Mouse (Mus musculus): ENCODE measurements around the gene Cdk19. TPM values are rescaled to one million over a fixed set of nuclear protein-coding genes. Genes with fewer than 3 reads are reported as not detected.

The Cdk19 gene
- polyA plus RNA-seq, 1 experiment from 2014 or later = 12.0 TPM

DNA sequence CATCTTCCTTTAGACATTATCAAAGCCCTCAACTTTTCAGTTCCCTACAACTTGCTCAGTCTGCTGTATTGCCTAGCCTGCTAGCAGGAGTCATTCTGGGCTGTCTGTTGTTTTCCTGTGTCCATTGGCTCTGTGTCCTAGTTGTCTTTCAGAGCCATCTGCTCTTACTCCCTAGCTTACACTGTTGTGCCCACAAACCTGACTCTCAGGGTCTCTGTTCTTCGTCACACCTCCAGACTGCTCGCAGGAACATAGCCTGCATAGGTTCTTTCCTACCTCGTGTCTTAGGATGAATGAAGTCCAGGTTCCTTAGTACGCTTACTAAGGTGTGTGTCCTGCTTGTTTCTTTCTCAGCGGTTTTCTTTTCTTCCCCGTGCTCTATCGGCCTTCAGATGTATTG is 35.5 kb downstream of the Cdk19 start:
- no peaks in the 10 kb centered on the region for H3K27me3 ChIP-seq
- ATAC-seq (ENCODE audit: low FRiP score, low read depth) = no peak
- 89% methylated on average over 7 of the region's 7 CpGs for WGBS
- no peak overlapping the region for H3K4me2 ChIP-seq (replicated peaks)
- no peaks in the 10 kb centered on the region for H3K9me3 ChIP-seq
- peaks cover 24% of the 10 kb centered on the region for H3K4me1 ChIP-seq
- no peak overlapping the region for H3K27ac ChIP-seq (replicated peaks)
- H3K9ac ChIP-seq (replicated peaks) = no peak overlapping the region
- H3K36me3 ChIP-seq = no peaks in the 10 kb centered on the region
- H3K4me3 ChIP-seq = no peak overlapping the region

DNA sequence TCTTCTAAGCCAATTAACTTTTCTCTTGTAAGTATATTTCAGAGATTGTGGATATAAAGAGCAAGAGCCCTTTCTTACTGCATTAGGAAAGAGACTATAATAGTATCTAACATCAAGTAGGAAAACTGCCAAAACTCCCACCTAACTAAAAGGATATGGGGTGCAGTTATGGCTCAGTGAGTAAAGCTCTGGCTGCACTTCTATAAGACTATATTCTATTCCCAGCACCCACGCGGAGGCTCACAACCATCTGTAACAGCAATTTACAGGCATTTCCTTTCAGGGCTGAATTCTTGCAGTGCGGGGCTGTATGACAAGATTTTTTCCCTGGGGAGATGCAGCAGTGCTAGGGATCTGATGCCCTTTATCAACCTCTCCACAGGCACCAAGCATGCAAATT is 36.9 kb downstream of the Cdk19 start:
- 74% methylated on average over 3 of the region's 3 CpGs for WGBS
- H3K9me3 ChIP-seq = no peaks in the 10 kb centered on the region
- no peaks in the 10 kb centered on the region for H3K36me3 ChIP-seq
- no peak overlapping the region for H3K27ac ChIP-seq (replicated peaks)
- H3K9ac ChIP-seq (replicated peaks) = no peak overlapping the region
- H3K4me3 ChIP-seq = no peak overlapping the region
- ATAC-seq (ENCODE audit: low FRiP score, low read depth) = no peak
- no peaks in the 10 kb centered on the region for H3K27me3 ChIP-seq
- H3K4me1 ChIP-seq = peaks cover 27% of the 10 kb centered on the region
- no peak overlapping the region for H3K4me2 ChIP-seq (replicated peaks)

DNA sequence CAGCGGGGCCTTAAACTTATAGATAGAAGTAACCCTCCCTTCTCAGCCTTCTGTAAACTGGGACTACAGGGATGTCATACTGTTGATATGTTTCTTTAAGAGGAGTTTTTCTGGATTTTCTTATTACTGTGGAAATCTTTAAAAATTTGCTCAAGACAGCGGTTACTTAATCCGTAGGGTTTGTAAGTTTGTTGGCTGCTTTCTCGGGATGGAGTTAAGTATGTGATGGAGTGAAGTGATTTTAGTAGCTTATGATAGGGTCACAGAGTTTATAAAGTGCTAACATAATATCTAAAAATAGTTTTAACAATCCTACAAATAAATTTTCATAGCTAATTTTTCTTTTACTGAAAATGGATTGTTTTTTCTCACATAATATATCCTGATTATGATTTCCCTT is 38.9 kb downstream of the Cdk19 start:
- no peak overlapping the region for H3K4me3 ChIP-seq
- WGBS = 95% methylated on average over 4 of the region's 4 CpGs
- no peaks in the 10 kb centered on the region for H3K36me3 ChIP-seq
- no peak for ATAC-seq (ENCODE audit: low FRiP score, low read depth)
- H3K9ac ChIP-seq (replicated peaks) = no peak overlapping the region
- H3K27ac ChIP-seq (replicated peaks) = no peak overlapping the region
- H3K4me2 ChIP-seq (replicated peaks) = no peak overlapping the region
- no peaks in the 10 kb centered on the region for H3K27me3 ChIP-seq
- no peaks in the 10 kb centered on the region for H3K9me3 ChIP-seq
- peaks cover 14% of the 10 kb centered on the region; the same call in 1 of the 2 replicates for H3K4me1 ChIP-seq

DNA sequence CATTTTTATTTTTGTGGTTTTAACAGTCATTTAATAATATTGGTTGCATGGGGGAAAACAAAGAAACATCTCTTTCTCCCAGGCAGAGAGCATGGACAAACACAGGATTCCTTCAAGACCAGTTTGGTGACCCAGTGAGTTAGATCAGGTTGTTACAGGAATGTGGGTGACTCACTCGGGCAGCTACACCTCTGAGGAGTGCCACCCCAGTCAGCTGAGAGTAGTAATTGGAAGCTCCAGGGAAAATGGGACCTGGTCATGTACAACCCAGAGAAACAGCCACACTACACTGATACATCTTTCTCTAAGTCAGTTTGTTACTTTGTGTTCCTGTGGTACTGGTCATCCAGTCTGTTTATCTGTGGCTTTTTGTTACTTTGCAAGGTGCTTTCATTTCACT is 40.3 kb downstream of the Cdk19 start:
- Histone ChIP-seq H3K9ac (replicated peaks) (no peak overlapping the region), H3K27ac (replicated peaks) (no peak overlapping the region), H3K4me2 (replicated peaks) (no peak overlapping the region), H3K4me1 (peaks cover 14% of the 10 kb centered on the region; the same call in 1 of the 2 replicates), H3K4me3 (no peak overlapping the region), H3K36me3 (no peaks in the 10 kb centered on the region), H3K27me3 (no peaks in the 10 kb centered on the region), H3K9me3 (no peaks in the 10 kb centered on the region)
- WGBS = 84% methylated on average over 1 of the region's 1 CpGs
- no peak for ATAC-seq (ENCODE audit: low FRiP score, low read depth)

DNA sequence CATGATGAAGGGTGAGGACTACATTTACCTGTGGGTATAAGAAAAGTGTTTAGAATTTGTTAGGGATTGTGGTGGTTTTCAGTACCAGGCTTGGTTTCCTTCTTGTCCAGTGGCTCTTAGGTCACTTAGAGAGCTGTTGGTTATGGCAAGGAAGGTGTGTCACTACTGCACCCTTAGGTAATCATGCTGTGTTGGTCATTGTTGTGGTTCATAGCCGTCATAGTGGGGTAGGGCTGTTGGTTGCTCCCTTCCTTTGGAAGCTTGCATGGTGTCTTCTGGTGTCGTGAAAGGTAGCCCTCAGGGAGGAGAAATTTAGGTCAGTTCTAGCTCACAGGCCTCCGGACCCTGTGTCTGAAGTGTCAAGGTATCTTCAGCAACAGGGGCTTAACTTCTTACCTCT is 46.0 kb downstream of the Cdk19 start:
- H3K4me2 ChIP-seq (replicated peaks) = no peak overlapping the region
- ATAC-seq (ENCODE audit: low FRiP score, low read depth) = no peak
- no peak overlapping the region for H3K4me3 ChIP-seq
- 91% methylated on average over 3 of the region's 3 CpGs for WGBS
- no peak overlapping the region for H3K9ac ChIP-seq (replicated peaks)
- H3K4me1 ChIP-seq = peaks cover 8% of the 10 kb centered on the region; the same call in 1 of the 2 replicates
- no peak overlapping the region for H3K27ac ChIP-seq (replicated peaks)
- no peaks in the 10 kb centered on the region for H3K9me3 ChIP-seq
- H3K36me3 ChIP-seq = no peaks in the 10 kb centered on the region
- H3K27me3 ChIP-seq = no peaks in the 10 kb centered on the region

DNA sequence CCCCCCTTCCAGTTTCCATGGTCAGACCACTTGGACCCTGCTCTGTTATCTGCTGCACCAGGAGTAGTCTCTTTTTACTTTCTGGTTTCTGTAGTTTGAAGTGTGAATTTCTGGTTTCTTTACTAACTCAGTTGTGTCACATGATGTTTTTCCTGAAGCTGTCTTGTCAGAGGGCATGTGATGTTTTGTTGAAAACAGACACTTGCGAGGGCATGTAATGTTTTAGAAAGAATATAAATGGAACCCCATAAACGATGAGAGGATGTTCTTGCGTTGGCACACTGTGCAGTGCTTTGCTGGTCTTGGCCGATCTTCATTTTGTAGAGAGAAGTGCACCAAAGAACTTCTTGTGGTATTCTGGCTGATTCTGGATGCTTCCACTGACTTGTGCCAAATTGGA is 46.8 kb downstream of the Cdk19 start:
- H3K9ac ChIP-seq (replicated peaks) = no peak overlapping the region
- no peaks in the 10 kb centered on the region for H3K27me3 ChIP-seq
- peaks cover 5% of the 10 kb centered on the region; the same call in 1 of the 2 replicates for H3K4me1 ChIP-seq
- 95% methylated on average over 4 of the region's 4 CpGs for WGBS
- H3K27ac ChIP-seq (replicated peaks) = no peak overlapping the region
- no peak overlapping the region for H3K4me3 ChIP-seq
- ATAC-seq (ENCODE audit: low FRiP score, low read depth) = no peak
- no peak overlapping the region for H3K4me2 ChIP-seq (replicated peaks)
- no peaks in the 10 kb centered on the region for H3K36me3 ChIP-seq
- no peaks in the 10 kb centered on the region for H3K9me3 ChIP-seq

DNA sequence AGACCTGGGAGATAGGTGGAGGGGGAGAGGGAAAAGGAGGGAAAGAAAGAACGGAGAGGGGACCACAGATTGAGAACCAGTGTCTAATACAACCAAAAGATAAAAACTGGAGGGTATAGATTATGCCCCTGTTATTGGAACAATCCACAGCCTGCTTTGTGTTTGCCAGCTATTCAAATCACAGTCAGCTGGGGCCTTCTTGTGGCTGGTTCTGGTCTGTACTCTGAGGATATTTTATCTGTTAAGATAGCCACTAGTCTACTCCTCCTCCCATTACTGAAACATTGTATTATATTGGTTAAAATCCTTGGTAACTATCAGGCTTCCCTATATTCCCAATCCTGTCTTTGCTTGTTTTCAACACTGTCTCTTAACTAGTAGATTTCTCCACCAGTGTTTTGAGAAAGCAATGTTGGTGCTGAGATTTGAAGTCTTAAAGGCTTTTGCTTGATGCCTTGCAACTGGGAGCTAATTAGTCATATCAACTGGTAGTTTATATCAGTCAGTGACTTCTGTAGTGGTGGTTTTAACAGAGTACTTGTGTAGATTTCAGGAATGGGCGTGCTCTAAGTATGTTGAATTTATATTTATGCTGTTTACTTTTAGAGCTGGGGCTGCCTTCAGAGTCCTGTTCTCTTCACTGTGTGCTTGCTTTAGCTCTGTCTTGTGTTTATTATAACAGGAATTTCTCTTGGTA is 54.2 kb downstream of the Cdk19 start:
- no peak overlapping the region for H3K27ac ChIP-seq (replicated peaks)
- H3K9ac ChIP-seq (replicated peaks) = no peak overlapping the region
- H3K4me1 ChIP-seq = no peaks in the 10 kb centered on the region
- H3K9me3 ChIP-seq = no peaks in the 10 kb centered on the region
- 87% methylated on average over 2 of the region's 2 CpGs for WGBS
- no peaks in the 10 kb centered on the region for H3K27me3 ChIP-seq
- H3K4me2 ChIP-seq (replicated peaks) = no peak overlapping the region
- H3K4me3 ChIP-seq = no peak overlapping the region
- H3K36me3 ChIP-seq = peaks cover 9% of the 10 kb centered on the region; the same call in 1 of the 2 replicates
- ATAC-seq (ENCODE audit: low FRiP score, low read depth) = no peak

DNA sequence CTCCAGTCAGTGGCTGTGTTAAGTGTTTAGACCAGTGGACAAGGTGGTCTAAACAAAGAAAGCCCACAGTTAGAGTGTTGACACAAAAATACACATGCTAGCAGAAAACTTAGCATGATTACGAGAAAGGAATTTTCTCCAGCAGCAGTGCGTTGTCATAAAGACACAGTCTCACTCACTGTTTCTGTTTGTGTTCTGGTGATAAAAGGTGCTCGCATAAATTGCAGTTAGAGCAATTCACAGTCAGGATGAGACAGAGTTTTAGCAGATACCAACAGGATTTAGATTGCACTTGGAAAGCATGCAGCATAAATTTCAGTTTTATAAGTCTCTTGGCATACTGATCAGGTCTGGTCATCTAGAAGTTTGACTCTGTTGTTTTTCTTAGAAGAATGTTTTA is 59.5 kb downstream of the Cdk19 start:
- WGBS = 90% methylated on average over 3 of the region's 3 CpGs
- Histone ChIP-seq H3K4me3 (no peak overlapping the region), H3K27me3 (no peaks in the 10 kb centered on the region), H3K9me3 (no peaks in the 10 kb centered on the region), H3K27ac (replicated peaks) (no peak overlapping the region), H3K4me1 (no peaks in the 10 kb centered on the region), H3K9ac (replicated peaks) (no peak overlapping the region), H3K4me2 (replicated peaks) (no peak overlapping the region), H3K36me3 (peaks cover 16% of the 10 kb centered on the region)
- ATAC-seq (ENCODE audit: low FRiP score, low read depth) = no peak

DNA sequence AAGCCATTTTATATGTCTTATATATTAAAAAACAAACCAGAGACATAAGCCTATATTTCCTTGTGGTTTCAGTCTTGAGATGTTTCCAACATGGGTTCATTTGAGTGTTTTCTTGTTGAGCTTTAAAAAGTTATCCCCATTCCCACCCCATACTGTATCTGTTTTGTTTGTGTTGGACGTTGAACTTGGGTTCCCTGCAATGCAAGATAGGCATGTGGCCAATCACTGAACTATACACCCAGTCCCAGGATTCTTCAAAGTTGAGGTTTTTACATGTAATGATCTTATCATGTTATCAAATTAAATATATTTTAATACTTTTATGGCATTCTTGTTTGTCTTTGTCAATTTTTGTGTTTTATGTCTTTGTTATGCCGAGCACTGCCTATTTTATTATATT is 60.0 kb downstream of the Cdk19 start:
- peaks cover 16% of the 10 kb centered on the region for H3K36me3 ChIP-seq
- H3K27me3 ChIP-seq = no peaks in the 10 kb centered on the region
- no peak overlapping the region for H3K4me3 ChIP-seq
- H3K27ac ChIP-seq (replicated peaks) = no peak overlapping the region
- no peak for ATAC-seq (ENCODE audit: low FRiP score, low read depth)
- H3K4me1 ChIP-seq = no peaks in the 10 kb centered on the region
- no peak overlapping the region for H3K4me2 ChIP-seq (replicated peaks)
- no peaks in the 10 kb centered on the region for H3K9me3 ChIP-seq
- 85% methylated on average over 2 of the region's 2 CpGs for WGBS
- no peak overlapping the region for H3K9ac ChIP-seq (replicated peaks)

DNA sequence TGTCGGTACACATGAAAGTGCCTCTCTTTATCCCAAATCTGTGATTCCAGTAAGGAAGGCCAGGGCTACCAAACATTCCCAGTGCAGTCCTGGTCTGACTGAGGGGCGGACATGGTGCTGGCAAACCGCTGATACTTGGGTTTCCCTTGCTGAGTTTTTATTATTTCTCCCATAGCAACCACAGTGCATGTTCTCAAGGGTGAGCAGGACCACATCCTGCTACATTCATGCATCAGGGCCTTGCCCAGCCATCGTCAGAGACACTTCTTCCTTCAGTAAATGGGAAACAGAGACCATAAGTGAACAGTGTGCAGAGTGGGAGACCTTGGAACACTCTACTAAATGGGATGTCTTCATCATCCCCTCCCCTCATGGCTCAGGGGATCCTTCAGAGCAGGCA is 60.9 kb downstream of the Cdk19 start:
- 92% methylated on average over 4 of the region's 4 CpGs for WGBS
- Histone ChIP-seq H3K4me3 (no peak overlapping the region), H3K27ac (replicated peaks) (no peak overlapping the region)

DNA sequence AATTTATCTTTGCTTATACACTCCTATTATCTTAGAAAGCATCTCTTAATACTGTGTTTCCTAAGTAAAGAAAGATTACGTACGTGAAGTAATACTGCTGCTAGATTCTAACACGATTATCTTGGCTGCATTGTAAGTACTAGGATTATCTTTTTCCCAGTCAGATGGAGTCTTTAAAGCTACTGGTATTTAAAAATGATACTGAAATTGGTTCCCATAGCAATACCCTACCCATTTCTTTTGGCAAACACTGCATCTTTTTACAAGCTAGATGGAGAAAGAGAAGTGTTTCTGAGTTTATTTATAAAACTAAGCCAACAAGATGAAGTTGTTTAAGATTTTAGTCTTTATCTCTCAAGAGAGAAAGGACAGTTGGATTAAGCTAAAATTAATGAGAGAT is 67.3 kb downstream of the Cdk19 start:
- H3K4me3 ChIP-seq = no peak overlapping the region
- no peaks in the 10 kb centered on the region for H3K27me3 ChIP-seq
- H3K9ac ChIP-seq (replicated peaks) = no peak overlapping the region
- H3K36me3 ChIP-seq = peaks cover 3% of the 10 kb centered on the region; the same call in 1 of the 2 replicates
- H3K9me3 ChIP-seq = no peaks in the 10 kb centered on the region
- WGBS = 79% methylated on average over 3 of the region's 3 CpGs
- ATAC-seq (ENCODE audit: low FRiP score, low read depth) = no peak
- no peak overlapping the region for H3K4me2 ChIP-seq (replicated peaks)
- H3K27ac ChIP-seq (replicated peaks) = no peak overlapping the region
- no peaks in the 10 kb centered on the region for H3K4me1 ChIP-seq

More for the DNA sequence above, 60.9 kb downstream of the Cdk19 start:
- Histone ChIP-seq H3K9me3 (no peaks in the 10 kb centered on the region), H3K4me1 (no peaks in the 10 kb centered on the region), H3K9ac (replicated peaks) (no peak overlapping the region), H3K27me3 (no peaks in the 10 kb centered on the region), H3K4me2 (replicated peaks) (no peak overlapping the region), H3K36me3 (peaks cover 16% of the 10 kb centered on the region)
- no peak for ATAC-seq (ENCODE audit: low FRiP score, low read depth)

DNA sequence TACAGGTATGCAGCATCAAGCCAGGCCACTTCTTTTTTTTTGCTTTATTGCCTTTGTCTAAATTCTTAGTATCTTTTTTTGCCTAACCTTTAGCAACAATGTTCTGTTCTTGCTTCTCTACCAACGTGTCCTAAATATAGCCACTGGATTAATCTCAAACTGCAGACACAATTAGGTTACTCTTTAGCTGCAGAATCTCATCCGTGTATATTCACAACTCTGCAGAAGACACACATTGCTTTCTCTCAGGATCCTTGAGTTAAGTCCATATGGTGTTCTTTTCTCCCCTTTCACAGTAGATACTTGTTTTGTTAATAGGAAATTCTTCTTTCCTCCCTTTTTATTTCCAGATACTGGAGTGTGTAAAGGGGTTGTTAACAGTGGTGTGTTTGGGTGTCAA is 70.0 kb downstream of the Cdk19 start:
- H3K27ac ChIP-seq (replicated peaks) = no peak overlapping the region
- no peaks in the 10 kb centered on the region for H3K4me1 ChIP-seq
- H3K9ac ChIP-seq (replicated peaks) = no peak overlapping the region
- H3K4me2 ChIP-seq (replicated peaks) = no peak overlapping the region
- H3K9me3 ChIP-seq = no peaks in the 10 kb centered on the region
- no peaks in the 10 kb centered on the region for H3K27me3 ChIP-seq
- WGBS = 88% methylated on average over 2 of the region's 2 CpGs
- no peaks in the 10 kb centered on the region for H3K36me3 ChIP-seq
- no peak for ATAC-seq (ENCODE audit: low FRiP score, low read depth)
- H3K4me3 ChIP-seq = no peak overlapping the region

DNA sequence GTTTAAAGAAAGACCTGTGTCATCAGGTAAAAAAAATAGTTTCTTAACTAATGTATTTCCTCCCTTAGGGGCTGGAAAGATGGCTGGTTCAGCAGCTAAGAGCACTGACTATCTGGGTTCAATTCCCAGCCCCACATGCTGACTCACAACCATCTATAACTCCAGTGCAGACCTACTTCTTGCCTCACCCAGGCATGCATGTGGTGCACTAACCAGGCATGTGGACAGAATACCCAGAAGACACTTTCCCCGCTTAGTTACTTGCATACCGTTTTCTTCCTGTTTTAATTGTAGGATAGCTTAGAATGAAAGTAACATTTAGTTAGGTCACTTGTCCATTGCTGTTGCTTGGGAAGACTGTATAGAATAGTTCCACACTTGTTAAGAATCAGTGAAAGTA is 72.0 kb downstream of the Cdk19 start:
- Histone ChIP-seq H3K27me3 (no peaks in the 10 kb centered on the region), H3K4me2 (replicated peaks) (no peak overlapping the region), H3K4me3 (no peak overlapping the region), H3K9ac (replicated peaks) (no peak overlapping the region), H3K27ac (replicated peaks) (no peak overlapping the region), H3K4me1 (no peaks in the 10 kb centered on the region), H3K9me3 (no peaks in the 10 kb centered on the region), H3K36me3 (no peaks in the 10 kb centered on the region)
- ATAC-seq (ENCODE audit: low FRiP score, low read depth) = no peak
- WGBS = 94% methylated on average over 2 of the region's 2 CpGs
